Mouse (Mus musculus) kidney, embryonic 15.5 days (tissue): ENCODE data around the gene Tnr. TPM values are rescaled to one million over a fixed set of nuclear protein-coding genes. Genes with fewer than 3 reads are reported as not detected.

ENCODE experiments used
- ATAC-seq: fragments of 200-750 bp; cut with Nextera tagmentation; replicated peaks from 2 replicates; pipeline ENCODE4 v1.8.0; 2017; ENCODE audit warnings: moderate TSS enrichment; ENCODE audit not compliant: low FRiP score
- H3K27ac ChIP-seq: fragments of 300-500 bp; sonication (generic); 2 replicates; pipeline ENCODE4 v1.5.1; 2015; ENCODE audit warnings: mild to moderate bottlenecking, inconsistent platforms
- H3K27me3 ChIP-seq: fragments of 300-500 bp; sonication (generic); 2 replicates; pipeline ENCODE4 v1.6.1; 2015; ENCODE audit warnings: inconsistent platforms
- H3K36me3 ChIP-seq: fragments of 300-500 bp; sonication (generic); 2 replicates; pipeline ENCODE4 v1.6.1; 2015; ENCODE audit warnings: inconsistent platforms
- H3K4me1 ChIP-seq: fragments of 300-500 bp; sonication (generic); 2 replicates; pipeline ENCODE4 v1.6.1; 2015; ENCODE audit warnings: inconsistent platforms
- H3K4me2 ChIP-seq: fragments of 300-500 bp; sonication (generic); 2 replicates; pipeline ENCODE4 v1.6.1; 2015; ENCODE audit warnings: moderate library complexity, mild to moderate bottlenecking, inconsistent platforms
- H3K4me3 ChIP-seq: fragments of 300-500 bp; sonication (generic); replicated peaks from 2 replicates; pipeline ENCODE4 v1.5.1; 2015; ENCODE audit warnings: mild to moderate bottlenecking, inconsistent platforms
- H3K9ac ChIP-seq: fragments of 300-500 bp; sonication (generic); 2 replicates; pipeline ENCODE4 v1.6.1; 2015; ENCODE audit warnings: mild to moderate bottlenecking, inconsistent platforms
- H3K9me3 ChIP-seq: fragments of 300-500 bp; sonication (generic); replicated peaks from 2 replicates; pipeline ENCODE4 v1.6.1; 2016; ENCODE audit warnings: inconsistent platforms
- WGBS: fragments of 180-500 bp; shearing (Covaris S2); methylation state at CpG from one replicate; pipeline ENCODE4 v1.1.7; 2015; ENCODE audit warnings: mixed read lengths; 5-methylcytosine and 5-hydroxymethylcytosine counted together
- polyA plus RNA-seq: library from polyadenylated mRNA; unstranded; fragments of >200 nt; fragmentation: Nextera tagmentation; extraction: Ambion mirVana; gene quantifications from 2 replicates; pipeline ENCODE4 v1.2.1, GENCODE M21; 2015

Tnr gene
- polyA plus RNA-seq, 1 experiment from 2014 or later, result not detected

GRCm38 (mm10) chr1:159901366-159902119, 378.0 kb downstream of the Tnr start:
- WGBS, result 80% methylated on average over 7 of the region's 7 CpGs
- Histone ChIP-seq H3K36me3 (no peaks in the 10 kb centered on the region), H3K4me2 (no peak overlapping the region), H3K27ac (no peak overlapping the region), H3K4me1 (no peaks in the 10 kb centered on the region), H3K9ac (no peak overlapping the region), H3K4me3 (no peak overlapping the region), H3K27me3 (no peaks in the 10 kb centered on the region), H3K9me3 (no peaks in the 10 kb centered on the region)
- ATAC-seq, result no peak

- Histone ChIP-seq H3K4me1 (no peaks in the 10 kb centered on the region), H3K36me3 (no peaks in the 10 kb centered on the region), H3K4me3 (no peak overlapping the region), H3K9ac (no peak overlapping the region), H3K27me3 (no peaks in the 10 kb centered on the region), H3K9me3 (no peaks in the 10 kb centered on the region), H3K4me2 (no peak overlapping the region), H3K27ac (no peak overlapping the region)
- ATAC-seq, result no peak
- 83% methylated on average over 4 of the region's 4 CpGs for WGBS
These were observed 378.5 kb downstream of the Tnr start for GRCm38 (mm10) chr1:159902120-159902497.

GRCm38 (mm10) chr1:159911006-159911405, 387.4 kb downstream of the Tnr start:
- no peaks in the 10 kb centered on the region for H3K27me3 ChIP-seq
- no peak overlapping the region for H3K9ac ChIP-seq
- no peak overlapping the region for H3K4me2 ChIP-seq
- H3K36me3 ChIP-seq, result no peaks in the 10 kb centered on the region
- H3K9me3 ChIP-seq, result no peaks in the 10 kb centered on the region
- WGBS, result 46% methylated on average over 5 of the region's 5 CpGs
- H3K4me3 ChIP-seq, result no peak overlapping the region
- no peak overlapping the region for H3K27ac ChIP-seq
- 0 out of 2 replicates have a peak, but pooled peaks have one; percentile 64 for ATAC-seq
- no peaks in the 10 kb centered on the region for H3K4me1 ChIP-seq

GRCm38 (mm10) chr1:159914726-159915125, 391.2 kb downstream of the Tnr start:
- no peak overlapping the region for H3K9ac ChIP-seq
- H3K4me2 ChIP-seq, result no peak overlapping the region
- H3K36me3 ChIP-seq, result no peaks in the 10 kb centered on the region
- no peaks in the 10 kb centered on the region for H3K4me1 ChIP-seq
- no peak overlapping the region for H3K27ac ChIP-seq
- H3K9me3 ChIP-seq, result no peaks in the 10 kb centered on the region
- ATAC-seq, result no peak
- H3K27me3 ChIP-seq, result no peaks in the 10 kb centered on the region
- no peak overlapping the region for H3K4me3 ChIP-seq

- no peak overlapping the region for H3K4me3 ChIP-seq
- no peak for ATAC-seq
- H3K9ac ChIP-seq, result no peak overlapping the region
- H3K36me3 ChIP-seq, result no peaks in the 10 kb centered on the region
- WGBS, result 92% methylated on average over 2 of the region's 2 CpGs
- no peak overlapping the region for H3K27ac ChIP-seq
- no peaks in the 10 kb centered on the region for H3K9me3 ChIP-seq
- H3K4me1 ChIP-seq, result no peaks in the 10 kb centered on the region
- H3K27me3 ChIP-seq, result no peaks in the 10 kb centered on the region
- H3K4me2 ChIP-seq, result no peak overlapping the region
These were observed 397.0 kb downstream of the Tnr start for GRCm38 (mm10) chr1:159920571-159920970.

GRCm38 (mm10) chr1:159923010-159923409, 399.4 kb downstream of the Tnr start:
- no peak for ATAC-seq
- H3K4me2 ChIP-seq, result no peak overlapping the region
- 81% methylated on average over 7 of the region's 7 CpGs for WGBS
- no peak overlapping the region for H3K4me3 ChIP-seq
- no peaks in the 10 kb centered on the region for H3K27me3 ChIP-seq
- H3K4me1 ChIP-seq, result no peaks in the 10 kb centered on the region
- no peaks in the 10 kb centered on the region for H3K9me3 ChIP-seq
- no peak overlapping the region for H3K9ac ChIP-seq
- no peak overlapping the region for H3K27ac ChIP-seq
- no peaks in the 10 kb centered on the region for H3K36me3 ChIP-seq

- no peak overlapping the region for H3K4me2 ChIP-seq
- WGBS, result 74% methylated on average over 4 of the region's 4 CpGs
- no peak for ATAC-seq
- H3K4me3 ChIP-seq, result no peak overlapping the region
- no peaks in the 10 kb centered on the region; the same call in 1 of the 2 replicates for H3K4me1 ChIP-seq
- no peaks in the 10 kb centered on the region for H3K9me3 ChIP-seq
- no peaks in the 10 kb centered on the region for H3K27me3 ChIP-seq
- no peak overlapping the region for H3K9ac ChIP-seq
- H3K36me3 ChIP-seq, result no peaks in the 10 kb centered on the region
- no peak overlapping the region for H3K27ac ChIP-seq
These were observed 400.5 kb downstream of the Tnr start for GRCm38 (mm10) chr1:159924105-159924504.

GRCm38 (mm10) chr1:159924684-159925083, 401.1 kb downstream of the Tnr start:
- Histone ChIP-seq H3K27me3 (no peaks in the 10 kb centered on the region), H3K4me2 (no peak overlapping the region), H3K9me3 (no peaks in the 10 kb centered on the region), H3K36me3 (no peaks in the 10 kb centered on the region), H3K4me3 (no peak overlapping the region), H3K9ac (no peak overlapping the region), H3K4me1 (no peaks in the 10 kb centered on the region; the same call in 1 of the 2 replicates), H3K27ac (no peak overlapping the region)
- no peak for ATAC-seq
- WGBS, result 79% methylated on average over 5 of the region's 5 CpGs

- Histone ChIP-seq H3K4me1 (no peaks in the 10 kb centered on the region; the same call in 1 of the 2 replicates), H3K9me3 (no peaks in the 10 kb centered on the region), H3K4me2 (no peak overlapping the region), H3K9ac (no peak overlapping the region), H3K4me3 (no peak overlapping the region), H3K36me3 (no peaks in the 10 kb centered on the region), H3K27ac (no peak overlapping the region), H3K27me3 (no peaks in the 10 kb centered on the region)
- ATAC-seq, result 0 out of 2 replicates have a peak, but pooled peaks have one; percentile 36
- 61% methylated on average over 9 of the region's 9 CpGs for WGBS
These were observed 405.2 kb downstream of the Tnr start for GRCm38 (mm10) chr1:159928681-159929335.

GRCm38 (mm10) chr1:159932092-159932491, 408.5 kb downstream of the Tnr start:
- Histone ChIP-seq H3K9me3 (no peaks in the 10 kb centered on the region), H3K4me3 (no peak overlapping the region), H3K27ac (no peak overlapping the region), H3K4me2 (no peak overlapping the region), H3K36me3 (no peaks in the 10 kb centered on the region), H3K4me1 (no peaks in the 10 kb centered on the region; the same call in 1 of the 2 replicates), H3K9ac (no peak overlapping the region), H3K27me3 (no peaks in the 10 kb centered on the region)
- no peak; the same call in 1 of the 2 replicates for ATAC-seq

- Histone ChIP-seq H3K27ac (no peak overlapping the region), H3K4me2 (no peak overlapping the region), H3K36me3 (no peaks in the 10 kb centered on the region), H3K27me3 (no peaks in the 10 kb centered on the region), H3K9me3 (no peaks in the 10 kb centered on the region), H3K4me1 (no peaks in the 10 kb centered on the region; the same call in 1 of the 2 replicates), H3K9ac (no peak overlapping the region), H3K4me3 (no peak overlapping the region)
- ATAC-seq, result no peak
- WGBS, result 37% methylated on average over 2 of the region's 2 CpGs
These were observed 409.0 kb downstream of the Tnr start for GRCm38 (mm10) chr1:159932598-159932997.

- H3K9ac ChIP-seq, result no peak overlapping the region
- H3K27me3 ChIP-seq, result no peaks in the 10 kb centered on the region
- H3K9me3 ChIP-seq, result no peaks in the 10 kb centered on the region
- H3K36me3 ChIP-seq, result no peaks in the 10 kb centered on the region
- no peaks in the 10 kb centered on the region for H3K4me1 ChIP-seq
- 81% methylated on average over 2 of the region's 2 CpGs for WGBS
- H3K4me3 ChIP-seq, result no peak overlapping the region
- no peak for ATAC-seq
- H3K27ac ChIP-seq, result no peak overlapping the region
- no peak overlapping the region for H3K4me2 ChIP-seq
These were observed 414.9 kb downstream of the Tnr start for GRCm38 (mm10) chr1:159938449-159938848.
